Mouse (Mus musculus) lung, adult 2 months (tissue): Measurements from ENCODE around the gene Notum. TPM values are rescaled to one million over a fixed set of nuclear protein-coding genes. Genes with fewer than 3 reads are reported as not detected.

Source experiments
- DNase-seq: peaks from one replicate; pipeline ENCODE4 v3.0.0; 2022
- H3K4me1 ChIP-seq: fragments of 200-500 bp; 2 replicates; pipeline ENCODE4 v1.6.1; 2011; ENCODE audit warnings: low read length; ENCODE audit not compliant: control insufficient read depth, insufficient read depth
- H3K4me3 ChIP-seq: fragments of 200-500 bp; replicated peaks from 2 replicates; pipeline ENCODE3; 2011; ENCODE audit warnings: low read depth, mild to moderate bottlenecking, control low read depth, low read length; ENCODE audit errors: extremely low read depth
- CTCF ChIP-seq: fragments of 200-500 bp; IDR thresholded peaks from 2 replicates; pipeline ENCODE4 v1.5.1; 2011; ENCODE audit warnings: mild to moderate bottlenecking, low read length, control low read depth; ENCODE audit not compliant: insufficient read depth
- POLR2A ChIP-seq: fragments of 200-500 bp; IDR thresholded peaks from 2 replicates; pipeline ENCODE4 v1.6.1; 2011; ENCODE audit warnings: low read depth, mild to moderate bottlenecking, control low read depth, low read length, borderline replicate concordance; ENCODE audit errors: extremely low read depth
- WGBS: fragments of 180-500 bp; shearing (Covaris S2); methylation state at CpG from one replicate; pipeline ENCODE4 v1.1.7; 2018; 5-methylcytosine and 5-hydroxymethylcytosine counted together
- polyA plus RNA-seq: library from polyadenylated mRNA; depleted of rRNA; stranded (reverse); fragments of >200 nt; gene quantifications from 2 replicates; pipeline ENCODE4 v1.2.3, GENCODE M21; 2012

Notum gene
- polyA plus RNA-seq, 1 experiment: 15.5 TPM

DNA sequence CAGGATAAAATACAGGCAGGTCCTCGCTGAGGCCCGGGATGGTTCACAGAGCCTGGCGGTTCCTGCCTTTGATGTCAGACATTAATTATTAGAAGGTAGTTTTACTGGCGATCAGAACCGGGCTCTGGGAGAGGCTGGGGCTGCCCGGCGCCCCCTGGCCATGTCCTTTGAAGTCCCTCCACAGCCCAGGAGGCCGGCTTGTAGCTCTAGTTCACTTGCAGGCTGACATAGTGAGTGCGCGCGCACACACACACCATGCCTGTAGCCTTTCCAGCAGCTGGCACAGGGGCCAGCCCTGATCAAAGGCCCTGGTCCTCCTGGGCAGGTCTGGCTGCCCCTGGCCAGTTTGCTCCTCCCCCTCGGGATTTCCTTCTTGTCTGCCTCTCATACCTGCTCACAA is 34.7 kb upstream of the Notum start:
- peaks cover 3% of the 10 kb centered on the region; the same call in 1 of the 2 replicates for H3K4me1 ChIP-seq
- no peak for DNase-seq
- 69% methylated on average over 12 of the region's 12 CpGs for WGBS
- TF ChIP-seq POLR2A (no peak), CTCF (no peak)
- no peak overlapping the region for H3K4me3 ChIP-seq

- Histone ChIP-seq H3K4me3 (no peak overlapping the region), H3K4me1 (peaks cover 3% of the 10 kb centered on the region; the same call in 1 of the 2 replicates)
- TF ChIP-seq POLR2A: no peak
- TF ChIP-seq CTCF: no peak
- 43% methylated on average over 4 of the region's 4 CpGs for WGBS
- DNase-seq: no peak
These were observed 34.2 kb upstream of the Notum start for GRCm38 (mm10) chr11:120695184-120695583.

DNA sequence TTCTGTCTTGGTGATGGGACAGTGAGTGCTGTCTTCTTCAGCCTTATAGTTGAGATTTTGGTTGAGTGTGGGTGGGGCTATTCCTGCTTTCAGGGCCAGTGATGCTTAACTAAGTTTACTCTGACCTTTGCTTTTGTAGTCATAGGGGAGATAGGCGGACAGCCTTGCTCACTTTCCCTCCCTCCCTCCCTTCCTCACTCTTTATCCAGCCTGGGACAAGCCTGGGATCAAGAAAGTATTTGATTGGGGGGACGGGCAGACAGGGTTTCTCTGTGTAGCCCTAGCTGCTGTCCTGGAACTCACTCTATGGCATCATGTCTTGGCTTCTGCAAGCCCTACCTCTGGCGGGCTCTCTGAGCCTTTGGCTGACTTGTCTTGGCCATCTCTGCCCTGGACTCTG is 32.5 kb upstream of the Notum start:
- TF ChIP-seq CTCF: no peak
- no peak for TF ChIP-seq POLR2A
- 80% methylated on average over 3 of the region's 3 CpGs for WGBS
- Histone ChIP-seq H3K4me3 (no peak overlapping the region), H3K4me1 (peaks cover 3% of the 10 kb centered on the region; the same call in 1 of the 2 replicates)
- DNase-seq: no peak

DNA sequence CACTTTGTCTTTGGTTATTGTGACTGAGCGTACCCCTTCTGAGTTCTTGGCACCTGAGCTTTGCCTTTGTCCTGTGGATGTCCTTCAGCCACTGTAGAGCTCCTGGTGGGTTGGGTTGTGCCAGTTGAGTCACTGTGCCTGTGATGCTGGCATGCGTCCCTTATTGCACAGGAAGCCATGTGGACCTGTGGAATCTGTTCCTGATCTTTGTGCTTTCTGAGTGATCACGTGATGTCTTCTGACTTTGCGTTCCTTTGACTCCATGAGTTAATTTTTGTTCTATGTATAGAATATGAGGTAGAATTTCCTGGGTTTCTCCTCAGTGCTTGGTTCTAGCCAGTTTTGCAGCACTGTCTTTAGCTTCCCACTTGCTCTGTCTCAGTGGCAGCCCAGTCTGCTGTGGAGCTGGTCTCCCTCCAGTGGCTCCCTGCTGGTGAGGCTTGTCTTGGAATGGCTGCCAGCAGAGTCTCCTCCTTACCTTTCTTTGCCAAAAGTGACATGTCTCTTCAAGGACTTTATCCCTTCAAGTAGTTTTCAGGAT is 31.6 kb upstream of the Notum start:
- no peak for TF ChIP-seq CTCF
- no peak for TF ChIP-seq POLR2A
- WGBS: 66% methylated on average over 4 of the region's 4 CpGs
- H3K4me3 ChIP-seq: no peak overlapping the region
- DNase-seq: no peak
- H3K4me1 ChIP-seq: peaks cover 3% of the 10 kb centered on the region; the same call in 1 of the 2 replicates

DNA sequence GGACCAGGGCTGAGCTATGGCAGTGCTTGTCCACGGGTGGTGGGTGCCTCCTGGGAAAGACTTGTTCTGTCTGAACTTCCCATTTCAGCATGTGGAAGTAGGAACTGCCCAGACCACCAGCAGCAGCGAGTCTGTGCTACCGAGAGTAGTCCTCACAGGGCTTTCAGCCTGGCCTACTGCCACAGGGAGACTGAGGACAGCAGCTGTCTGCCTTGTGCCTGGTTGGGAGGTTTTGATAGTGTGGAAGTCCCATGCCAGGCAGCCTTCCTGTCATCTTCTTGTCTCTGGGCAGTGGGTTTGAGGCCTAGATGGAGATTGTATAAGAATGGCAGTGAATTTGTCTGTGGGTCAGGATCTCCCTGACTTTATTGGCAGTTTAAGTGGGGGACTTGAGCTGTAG is 28.4 kb upstream of the Notum start:
- no peak overlapping the region for H3K4me3 ChIP-seq
- no peak for TF ChIP-seq POLR2A
- TF ChIP-seq CTCF: no peak
- WGBS: 64% methylated on average over 3 of the region's 3 CpGs
- H3K4me1 ChIP-seq: peaks cover 8% of the 10 kb centered on the region; the same call in 1 of the 2 replicates
- DNase-seq: no peak

DNA sequence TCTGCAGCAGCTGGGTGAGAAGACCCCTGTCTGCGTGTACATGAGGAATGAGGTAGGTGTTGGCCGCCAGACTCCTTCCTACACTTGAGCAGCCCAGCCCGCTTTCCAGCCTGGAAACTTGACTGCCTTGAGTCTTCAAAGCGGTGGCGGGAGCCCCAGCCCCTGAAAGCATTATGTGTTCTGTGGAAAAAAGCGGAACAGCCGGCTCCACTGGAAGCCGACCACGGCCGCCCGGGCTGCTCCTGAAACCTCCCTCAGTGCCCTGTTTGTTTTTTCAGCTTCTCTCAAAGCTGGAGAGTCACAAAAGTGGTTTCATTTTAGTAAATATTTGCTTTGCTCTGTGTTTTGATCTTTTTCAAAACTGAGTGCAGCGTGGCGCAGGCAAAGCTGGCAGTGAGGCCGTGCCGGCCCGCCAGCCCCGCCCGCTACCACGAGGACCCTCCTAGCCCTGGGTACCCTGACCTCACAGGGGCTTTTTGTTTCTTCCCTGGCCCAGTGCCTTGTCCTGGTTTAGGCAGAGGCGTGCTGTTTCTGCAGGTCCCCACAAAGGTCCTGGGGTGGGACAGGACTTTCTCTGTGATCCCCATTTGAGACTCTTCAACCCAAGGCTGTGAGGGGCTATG is 25.8 kb upstream of the Notum start:
- no peak overlapping the region for H3K4me3 ChIP-seq
- DNase-seq: peak; percentile 53
- 67% methylated on average over 20 of the region's 20 CpGs for WGBS

DNA sequence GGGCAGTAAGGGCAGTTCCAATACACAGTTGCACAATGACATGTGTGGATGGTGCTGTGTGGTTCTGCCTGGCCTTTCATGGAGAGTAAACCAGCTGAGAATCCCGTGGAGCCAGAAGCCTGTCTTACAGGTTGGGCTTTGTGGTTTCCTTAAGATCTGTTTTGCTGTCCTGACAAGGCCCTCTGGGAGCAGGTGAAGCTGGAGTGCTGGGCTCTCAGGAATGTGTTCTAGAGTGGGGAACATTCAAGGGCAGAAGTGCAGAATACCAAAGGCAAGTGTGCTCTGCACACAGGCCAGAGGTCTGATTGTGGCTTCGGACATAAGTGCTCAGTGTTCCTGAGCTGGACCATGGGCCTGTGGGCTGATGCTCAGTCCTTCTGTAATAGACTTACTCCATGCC is 23.7 kb upstream of the Notum start:
- Histone ChIP-seq H3K4me3 (no peak overlapping the region), H3K4me1 (peaks cover 4% of the 10 kb centered on the region; the same call in 1 of the 2 replicates)
- DNase-seq: peak; percentile 59
- TF ChIP-seq POLR2A: 0 out of 2 replicates have a peak, but pooled peaks have one; percentile 14
- TF ChIP-seq CTCF: no peak
- 71% methylated on average over 2 of the region's 2 CpGs for WGBS

More for the DNA sequence above, 25.8 kb upstream of the Notum start:
- H3K4me1 ChIP-seq: peaks cover 4% of the 10 kb centered on the region; the same call in 1 of the 2 replicates
- TF ChIP-seq POLR2A (no peak), CTCF (no peak)

DNA sequence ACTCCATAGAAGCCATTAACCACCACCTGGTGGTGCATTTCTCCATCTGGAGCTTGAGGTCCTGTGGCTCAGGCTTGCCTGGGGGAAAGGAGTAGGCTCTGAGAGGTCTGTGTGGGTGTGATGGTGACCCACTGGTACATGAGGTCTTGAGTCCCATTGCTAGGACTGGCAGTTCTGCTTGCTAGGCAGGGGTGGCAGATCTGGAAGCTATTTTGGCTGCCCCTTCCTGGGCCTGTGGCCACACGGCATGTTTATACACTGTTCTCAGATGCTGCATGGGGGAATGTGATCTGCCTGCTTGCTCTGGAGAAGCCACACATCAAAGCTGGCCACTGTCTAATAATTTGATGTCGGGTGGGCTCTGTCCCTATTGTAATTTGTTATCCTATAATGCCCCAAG is 23.1 kb upstream of the Notum start:
- peaks cover 4% of the 10 kb centered on the region; the same call in 1 of the 2 replicates for H3K4me1 ChIP-seq
- no peak overlapping the region for H3K4me3 ChIP-seq
- TF ChIP-seq CTCF (no peak), POLR2A (no peak)
- WGBS: 81% methylated on average over 2 of the region's 2 CpGs
- no peak for DNase-seq

GRCm38 (mm10) chr11:120683536-120683935 is 22.6 kb upstream of the Notum start:
- Histone ChIP-seq H3K4me3 (no peak overlapping the region), H3K4me1 (peaks cover 4% of the 10 kb centered on the region; the same call in 1 of the 2 replicates)
- no peak for DNase-seq
- WGBS: 89% methylated on average over 3 of the region's 3 CpGs
- no peak for TF ChIP-seq POLR2A
- no peak for TF ChIP-seq CTCF

DNA sequence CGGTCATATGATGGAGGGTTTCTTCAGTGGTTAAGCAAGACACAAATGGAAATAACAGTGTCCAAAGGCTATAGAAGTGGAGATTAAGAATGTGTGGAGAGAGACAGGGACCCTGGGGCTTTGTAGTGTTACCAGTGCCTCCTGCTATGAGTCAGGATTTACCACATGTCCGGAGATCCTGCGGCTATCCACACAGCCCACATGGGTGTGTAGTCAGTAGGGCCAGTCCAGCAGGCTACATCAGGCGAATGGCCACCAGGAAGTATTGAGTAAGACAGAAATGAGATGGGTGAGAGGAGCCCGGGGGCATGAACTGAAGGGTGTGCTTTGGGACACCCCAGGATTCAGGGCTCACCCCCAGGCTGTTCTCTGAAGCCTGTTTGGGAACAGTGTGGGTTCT is 21.7 kb upstream of the Notum start:
- WGBS: 78% methylated on average over 5 of the region's 5 CpGs
- H3K4me1 ChIP-seq: peaks cover 4% of the 10 kb centered on the region; the same call in 1 of the 2 replicates
- DNase-seq: no peak

More for the DNA sequence above, 21.7 kb upstream of the Notum start:
- TF ChIP-seq POLR2A: no peak
- no peak for TF ChIP-seq CTCF
- no peak overlapping the region for H3K4me3 ChIP-seq
